Mouse (Mus musculus) 416B (cell line): ENCODE measurements around the gene Eif4ebp2.
"Not testable (repeated sequence)": the region's sequence is repeated elsewhere in the genome, so short reads cannot be mapped to it uniquely, and the experiment has no call there.

Source experiments
- DNase-seq: peaks from one replicate; pipeline ENCODE4 v3.0.0; 2011; ENCODE audit warnings: low read depth

The Eif4ebp2 gene

GRCm38 (mm10) chr10:61465009-61465408 is 12.5 kb upstream of the Eif4ebp2 start:
- DNase-seq, result no peak

DNA sequence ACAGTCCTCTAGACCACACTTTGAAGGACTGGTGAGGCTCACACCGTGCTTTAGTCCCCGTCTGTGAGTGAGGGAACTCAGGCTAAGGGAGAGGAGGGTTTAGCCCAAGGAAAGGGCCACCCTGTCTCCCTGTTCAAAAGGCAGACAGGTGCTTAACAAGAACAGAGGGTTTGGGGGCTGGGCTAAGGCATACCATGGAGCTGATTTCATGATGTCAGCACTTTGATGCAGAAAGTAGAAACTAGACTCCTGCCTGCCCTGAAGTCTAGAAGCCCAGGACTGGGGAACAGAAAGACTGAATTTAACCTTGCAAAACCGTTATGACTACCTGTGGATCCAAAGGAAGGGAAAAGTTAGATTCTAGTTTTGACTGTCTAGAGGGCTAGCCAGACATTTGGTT is 4.7 kb upstream of the Eif4ebp2 start:
- no peak for DNase-seq

GRCm38 (mm10) chr10:61453171-61453570 is 710 bp upstream of the Eif4ebp2 start:
- DNase-seq, result not testable (repeated sequence)

DNA sequence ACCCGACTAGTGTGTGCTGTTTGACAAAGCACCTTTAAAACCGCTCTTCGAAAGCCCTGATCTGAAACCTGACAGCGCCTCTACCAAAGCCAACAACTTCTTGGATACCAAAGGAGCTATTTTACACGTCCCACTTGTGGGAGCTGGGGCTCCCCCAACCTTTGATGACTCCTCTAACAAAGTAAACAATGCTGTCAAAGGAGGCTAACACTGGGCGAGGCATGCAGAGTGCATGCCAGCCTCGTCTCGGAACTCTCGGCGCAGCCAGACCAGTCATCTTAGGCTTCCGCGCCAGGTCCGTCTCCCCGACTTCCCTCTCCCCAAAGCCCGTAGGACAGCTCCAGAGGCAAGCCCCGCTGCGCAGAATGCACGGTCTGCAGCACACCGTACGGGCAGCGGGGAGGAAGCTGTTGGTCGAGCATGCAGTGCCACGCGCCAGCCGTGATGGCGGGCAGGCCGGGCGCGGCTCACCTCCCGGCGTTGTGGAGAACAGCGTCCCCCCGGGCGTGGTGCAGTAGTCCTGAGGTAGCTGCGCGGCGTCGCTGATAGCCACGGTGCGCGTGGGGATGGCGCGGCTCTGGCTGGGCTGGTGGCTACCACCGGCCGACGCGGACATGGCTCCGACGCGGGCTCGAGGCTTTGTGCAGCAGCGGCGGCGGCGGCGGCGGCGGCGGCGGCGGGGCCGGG is 387 bp downstream of the Eif4ebp2 start:
- no peak for DNase-seq

DNA sequence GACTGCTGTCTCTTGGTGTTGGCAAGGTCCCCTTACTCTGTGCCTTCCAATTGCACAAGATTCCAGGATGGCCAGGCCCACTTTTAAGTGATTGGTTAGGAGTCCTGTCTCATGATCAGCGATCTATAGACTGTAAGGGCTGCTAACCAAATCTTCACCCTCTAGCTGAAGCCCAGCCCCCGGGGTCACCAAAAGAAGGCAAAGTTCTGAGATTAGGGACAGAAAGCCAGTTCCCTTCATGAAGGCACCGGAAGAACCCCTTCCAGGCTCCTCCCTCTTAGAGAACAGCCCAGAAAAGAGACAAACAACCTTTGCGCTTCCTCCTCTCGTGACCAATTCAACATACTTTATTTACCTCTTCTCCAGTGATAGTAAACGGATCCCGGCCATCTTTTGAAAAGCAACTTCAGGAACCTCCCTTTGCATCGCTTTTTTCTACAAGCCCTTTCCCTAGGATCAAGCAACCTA is 964 bp downstream of the Eif4ebp2 start:
- DNase-seq, result peak; percentile 78

- DNase-seq, result peak; percentile 86
Measured at GRCm38 (mm10) chr10:61448834-61449233, 3.6 kb downstream of the Eif4ebp2 start.

DNA sequence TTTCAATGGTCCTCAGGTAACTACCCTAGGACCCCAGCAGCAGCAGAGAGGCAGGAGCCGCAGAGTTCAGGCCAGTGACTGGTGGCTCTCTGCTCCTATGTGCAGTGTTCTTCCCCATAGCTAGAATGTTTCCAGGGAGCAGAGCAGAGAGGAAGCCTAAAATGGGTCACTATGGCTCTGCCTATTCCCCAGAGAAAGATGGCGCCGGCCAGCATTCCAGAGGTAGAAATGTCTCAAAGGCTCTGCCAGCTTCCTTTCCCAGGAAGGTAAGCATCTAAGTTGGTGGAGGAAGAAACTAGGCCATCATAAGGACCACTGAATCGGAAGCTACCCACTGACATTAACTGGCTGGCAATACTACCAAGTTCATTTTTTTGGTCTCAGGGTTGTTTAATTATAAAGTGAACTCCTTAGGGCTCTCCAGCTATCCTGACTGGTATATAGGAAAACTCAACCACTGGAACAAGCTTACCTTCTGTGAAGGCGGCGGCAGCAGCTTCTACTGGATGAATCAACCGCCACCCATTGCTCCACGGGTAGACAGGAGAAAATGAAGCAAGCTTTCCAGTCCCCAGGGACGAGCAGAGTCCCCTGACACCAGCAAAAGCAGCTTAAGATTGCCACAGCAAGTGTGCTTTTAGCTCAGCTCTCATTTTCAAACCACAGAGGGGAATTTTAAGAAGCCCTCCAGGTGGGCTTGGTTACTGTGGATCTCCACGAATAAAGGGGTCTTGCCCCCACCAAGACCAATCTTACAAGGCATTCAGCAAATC is 4.7 kb downstream of the Eif4ebp2 start:
- DNase-seq, result no peak

DNA sequence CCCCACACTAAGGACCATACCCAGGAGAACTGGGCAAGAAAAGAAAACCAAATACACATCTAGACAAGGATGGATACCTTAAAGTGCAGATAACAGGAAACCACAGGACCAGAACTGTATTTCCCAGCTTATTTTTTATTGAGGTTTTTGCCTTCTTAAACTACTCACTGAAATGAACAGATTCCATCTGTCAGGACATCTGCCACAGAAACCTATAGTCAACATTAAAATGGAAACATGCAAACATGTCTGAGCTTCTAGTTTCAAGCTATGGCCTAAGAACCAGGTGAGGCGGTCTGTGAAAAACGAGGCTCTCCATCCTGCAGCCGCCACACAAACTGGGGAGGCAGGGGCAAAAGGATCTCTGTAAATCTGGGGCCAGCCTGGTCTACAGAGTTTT is 7.4 kb downstream of the Eif4ebp2 start:
- DNase-seq, result no peak

GRCm38 (mm10) chr10:61443876-61444275 is 8.6 kb downstream of the Eif4ebp2 start:
- no peak for DNase-seq

DNA sequence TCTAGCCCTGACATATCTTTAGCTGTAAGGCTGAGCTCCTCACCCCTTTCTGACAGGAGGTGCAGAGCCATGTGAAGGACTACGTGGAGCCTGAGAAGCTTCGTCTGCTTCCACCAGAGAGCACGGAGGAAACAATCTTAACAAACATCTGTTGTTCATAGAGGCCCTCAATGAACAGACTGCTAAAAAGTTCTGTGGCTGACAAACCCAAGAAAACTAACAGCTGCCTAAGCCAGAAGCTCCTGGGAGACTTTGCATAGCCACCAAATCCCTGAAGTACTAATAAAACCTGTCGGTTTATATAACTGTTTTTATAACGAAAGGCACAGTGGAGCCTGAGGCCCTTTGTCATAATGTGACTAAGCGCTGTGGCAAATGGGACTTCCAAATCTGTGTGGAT is 9.0 kb downstream of the Eif4ebp2 start:
- DNase-seq, result no peak

DNA sequence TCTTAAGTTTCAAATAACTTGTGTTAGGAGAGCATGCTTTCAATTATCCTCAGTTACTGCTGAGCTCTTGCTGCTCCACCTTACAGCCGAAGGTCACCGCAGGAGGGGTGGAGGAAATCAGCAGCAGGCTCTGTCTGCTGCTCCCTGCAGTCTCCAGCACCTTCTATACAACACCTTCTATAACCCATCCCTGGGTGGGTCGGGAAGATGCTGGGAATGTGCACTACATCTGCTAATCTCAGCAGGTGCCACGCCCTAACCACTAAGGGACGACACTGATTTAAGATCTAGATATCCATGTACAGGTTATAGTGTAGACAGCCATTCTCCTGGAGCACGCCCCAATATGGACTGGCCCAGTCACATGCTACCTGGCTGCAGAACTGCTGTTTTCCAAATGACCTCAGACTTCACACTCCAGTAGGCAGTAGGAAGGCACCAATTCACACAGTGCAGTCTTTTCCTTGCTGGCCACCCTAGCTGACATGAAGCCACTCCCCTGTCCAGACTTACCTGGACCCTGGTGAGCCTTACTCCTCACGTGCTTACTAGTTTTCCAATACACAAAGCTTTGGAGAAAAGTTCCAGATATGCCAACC is 12.2 kb downstream of the Eif4ebp2 start:
- no peak for DNase-seq

- DNase-seq, result no peak
Measured at GRCm38 (mm10) chr10:61431375-61431774, 21.1 kb downstream of the Eif4ebp2 start.

DNA sequence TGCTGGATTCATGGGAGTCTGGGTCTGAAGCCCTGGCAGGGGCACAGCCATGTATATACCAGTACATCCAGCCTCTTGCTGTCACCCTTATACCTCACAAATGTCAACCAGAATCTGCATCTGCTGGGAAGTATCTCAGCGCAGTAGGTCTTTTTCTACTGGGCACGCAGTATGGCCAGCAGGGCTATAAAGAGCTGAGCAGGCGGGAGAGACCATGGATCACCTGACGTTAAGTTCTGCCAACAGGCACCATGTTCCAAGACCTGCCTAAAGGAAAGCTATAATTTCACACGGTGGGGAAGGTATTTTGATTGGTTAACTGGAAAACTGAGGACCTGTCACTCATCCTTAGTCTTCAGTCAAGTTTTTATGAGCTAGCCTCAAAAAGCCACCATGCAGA is 23.4 kb downstream of the Eif4ebp2 start:
- no peak for DNase-seq

- DNase-seq, result no peak
Measured at GRCm38 (mm10) chr10:61428416-61428815, 24.0 kb downstream of the Eif4ebp2 start.

DNA sequence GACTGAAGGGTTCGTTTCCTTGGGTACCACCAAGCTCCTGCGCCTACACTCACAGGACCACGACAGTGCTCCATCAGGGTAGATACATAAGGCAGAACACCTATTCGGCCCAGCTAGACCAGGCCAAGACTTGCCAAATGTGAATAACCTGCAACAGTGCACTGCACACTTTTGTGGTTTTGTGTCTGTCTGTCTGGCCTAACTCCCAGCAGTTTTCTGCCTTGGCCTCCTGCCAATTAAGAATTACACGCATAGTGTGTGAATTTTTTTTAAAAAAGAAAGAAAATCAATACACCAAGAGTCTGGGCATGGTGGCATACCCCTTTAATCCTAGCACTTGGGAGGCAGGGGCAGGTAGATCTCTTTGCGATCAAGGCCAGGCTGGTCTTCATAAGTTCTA is 24.5 kb downstream of the Eif4ebp2 start:
- no peak for DNase-seq

DNA sequence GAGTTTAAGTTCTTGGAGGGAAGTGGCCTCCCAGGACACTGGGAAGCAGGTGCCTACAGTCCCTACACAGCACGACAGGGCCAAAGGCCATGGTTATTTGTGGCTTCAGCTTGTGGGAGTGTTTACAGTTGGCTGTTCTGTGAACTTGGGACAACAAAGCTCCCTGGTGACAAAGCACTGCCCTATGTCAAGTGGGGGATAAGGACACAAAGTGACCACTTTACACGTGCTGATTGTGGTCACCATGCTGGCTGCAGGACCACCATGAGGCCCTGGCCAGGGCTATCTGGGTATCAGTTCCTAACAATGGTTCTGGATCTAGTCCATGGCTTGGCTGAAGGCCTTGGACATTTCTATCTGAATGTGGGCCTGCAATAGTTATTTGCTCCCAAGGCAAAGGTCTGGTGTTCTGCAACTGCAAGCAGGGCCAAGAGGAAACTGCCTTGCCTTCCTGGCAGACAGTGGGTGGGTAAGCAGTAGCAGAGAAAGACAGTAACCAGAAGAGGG is 26.2 kb downstream of the Eif4ebp2 start:
- no peak for DNase-seq

DNA sequence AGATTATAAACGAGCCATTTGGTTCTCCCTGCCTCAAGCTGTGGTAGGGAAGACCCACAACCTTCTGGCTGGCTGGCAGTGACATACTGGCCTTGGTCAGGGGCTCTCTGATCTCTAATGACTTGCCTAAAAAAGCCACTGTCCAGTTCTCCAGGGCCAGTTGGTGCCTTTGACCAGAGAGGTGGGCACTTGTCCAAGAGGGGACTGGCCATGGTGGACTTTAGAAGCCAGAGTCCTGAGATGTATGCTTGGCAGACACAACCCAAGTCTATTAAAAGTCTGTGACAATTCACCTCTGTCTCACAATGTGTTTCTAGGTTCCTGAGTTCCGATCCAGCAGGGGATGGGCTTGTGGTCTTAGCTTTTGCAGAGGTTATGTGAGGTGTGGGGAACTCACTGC is 27.4 kb downstream of the Eif4ebp2 start:
- DNase-seq, result no peak

- DNase-seq, result no peak
Measured at GRCm38 (mm10) chr10:61424500-61424899, 28.0 kb downstream of the Eif4ebp2 start.

- DNase-seq, result no peak
Measured at GRCm38 (mm10) chr10:61423289-61423688, 29.2 kb downstream of the Eif4ebp2 start.

- DNase-seq, result peak; percentile 55
Measured at GRCm38 (mm10) chr10:61422861-61423260, 29.6 kb downstream of the Eif4ebp2 start.

DNA sequence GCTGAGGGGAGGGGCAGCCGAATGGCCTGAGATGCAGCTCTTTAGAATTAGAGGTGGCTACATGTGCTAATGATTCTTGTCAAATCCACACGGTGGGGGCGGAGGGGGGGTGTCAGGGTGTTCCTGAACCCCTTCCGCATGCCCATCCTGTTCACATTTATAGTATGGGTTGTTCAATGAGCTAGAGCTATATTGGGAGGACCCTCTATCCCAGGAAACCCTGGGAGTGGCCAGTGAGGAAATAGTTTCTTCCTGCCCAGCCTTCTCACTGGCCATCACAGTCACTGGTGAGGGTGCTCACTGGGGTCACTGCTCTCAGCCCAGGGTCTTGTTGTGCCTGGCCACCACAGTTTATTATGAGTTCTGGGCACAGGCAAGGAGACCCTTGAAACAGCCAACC is 32.5 kb downstream of the Eif4ebp2 start:
- no peak for DNase-seq

- DNase-seq, result no peak
Measured at GRCm38 (mm10) chr10:61419146-61419545, 33.3 kb downstream of the Eif4ebp2 start.
